Mouse (Mus musculus): ENCODE results near the gene Tmem141. TPM values are rescaled to one million over a fixed set of nuclear protein-coding genes. Genes with fewer than 3 reads are reported as not detected.

The Tmem141 gene
- total RNA-seq, 2 experiments from 2014 or later = 11.1 to 18.7 TPM

DNA sequence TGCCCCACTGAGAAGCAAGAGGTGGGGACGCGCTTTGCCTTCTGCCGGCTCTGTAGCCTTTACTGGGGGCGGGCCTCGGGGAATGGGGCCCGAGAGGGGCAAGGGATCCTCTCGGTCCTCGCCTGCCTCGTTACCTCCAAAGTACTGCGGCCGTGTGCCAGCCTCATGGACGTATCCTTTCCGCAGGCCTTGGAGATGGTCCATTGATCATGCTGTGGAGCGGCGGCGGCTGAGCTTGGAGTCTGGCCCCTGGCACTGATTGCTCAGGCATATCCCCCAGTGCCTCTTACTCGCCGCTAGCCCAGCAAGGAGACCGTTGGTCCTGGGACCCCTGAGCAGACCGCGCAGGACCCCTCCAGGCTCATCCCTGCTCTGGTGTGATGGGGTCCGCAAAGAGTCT, 5.4 kb downstream of the Tmem141 start:
- intact Hi-C loops (cut with DNase I) = no loop called here
- no peak for DNase-seq

GRCm38 (mm10) chr2:25608671-25609070, 13.1 kb downstream of the Tmem141 start:
- intact Hi-C loops (cut with DNase I) = no loop called here
- DNase-seq = no peak

DNA sequence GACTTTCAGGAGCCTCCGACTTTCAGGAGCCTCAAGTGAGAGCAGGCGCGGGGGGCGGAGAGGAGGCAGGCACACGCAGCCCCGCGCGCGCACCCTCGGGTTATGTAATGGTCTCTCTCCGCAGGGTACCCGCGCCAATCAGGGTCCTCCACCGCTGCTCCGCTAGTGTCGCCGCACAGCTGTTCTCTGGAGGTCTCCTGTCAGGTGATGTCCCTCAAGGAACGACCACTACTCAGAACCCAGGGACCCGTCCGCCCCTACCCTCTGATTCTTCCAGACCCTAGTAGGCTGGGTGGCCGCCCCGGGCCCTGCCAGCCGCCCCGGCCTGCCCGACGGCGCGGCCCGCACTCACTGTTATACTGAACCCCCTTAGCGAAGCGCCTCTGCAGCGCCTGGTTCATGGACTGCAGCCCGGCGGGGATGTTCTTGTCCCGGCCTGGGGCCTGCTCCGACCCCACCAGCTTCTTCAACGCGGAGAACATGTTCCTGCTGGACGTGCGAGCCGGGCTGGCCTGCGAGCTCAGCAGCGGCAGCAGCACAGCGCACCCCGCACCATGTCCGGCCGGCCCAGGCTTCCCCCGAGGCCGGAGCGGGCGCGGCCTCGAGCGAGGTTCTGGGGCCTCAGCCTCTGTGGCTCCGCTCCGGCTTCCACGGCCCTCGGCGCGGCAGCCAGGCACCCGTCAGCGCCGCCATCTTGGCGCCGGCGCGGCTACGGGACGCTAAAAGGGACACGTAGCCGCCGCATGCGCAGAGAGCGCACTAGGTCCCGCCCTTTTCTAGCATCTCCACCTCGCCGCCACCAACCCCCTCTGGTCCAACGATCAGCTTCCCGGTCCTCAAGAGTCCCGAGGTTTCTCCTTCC, 13.8 kb downstream of the Tmem141 start, which contains the start of gene Rabl6:
Gene Rabl6 (minus strand): TSS at position 761 of the 862 bp plus-strand sequence.
- intact Hi-C loops (cut with DNase I) = no loop called here
- DNase-seq = peak; percentile 86 to 88

- no peak for DNase-seq
- intact Hi-C loops (cut with DNase I) = no loop called here
Measured at GRCm38 (mm10) chr2:25602526-25602925, 19.3 kb downstream of the Tmem141 start.

DNA sequence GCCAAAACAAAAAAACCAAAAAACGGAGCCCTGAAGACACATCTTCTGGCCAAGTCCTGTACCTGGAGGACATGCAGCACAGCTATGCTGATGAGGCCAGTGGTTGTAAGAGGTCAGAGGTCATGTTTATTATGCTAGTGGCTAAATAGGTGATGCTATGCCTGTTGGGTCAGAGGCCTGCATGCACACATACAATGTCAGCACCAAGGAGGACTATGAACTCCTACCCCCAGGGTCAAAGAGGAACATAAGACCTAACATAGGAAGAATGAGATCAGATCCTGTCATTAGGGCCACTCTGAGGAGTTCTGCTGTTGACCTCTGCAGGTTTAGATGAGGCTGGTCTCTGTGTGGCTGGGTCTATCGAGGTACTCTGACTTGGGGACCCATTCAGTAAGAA, 21.8 kb downstream of the Tmem141 start:
- intact Hi-C loops (cut with DNase I) = no loop called here
- no peak for DNase-seq

- DNase-seq = no peak
- intact Hi-C loops (cut with DNase I) = no loop called here
Measured at GRCm38 (mm10) chr2:25598749-25599148, 23.1 kb downstream of the Tmem141 start.

DNA sequence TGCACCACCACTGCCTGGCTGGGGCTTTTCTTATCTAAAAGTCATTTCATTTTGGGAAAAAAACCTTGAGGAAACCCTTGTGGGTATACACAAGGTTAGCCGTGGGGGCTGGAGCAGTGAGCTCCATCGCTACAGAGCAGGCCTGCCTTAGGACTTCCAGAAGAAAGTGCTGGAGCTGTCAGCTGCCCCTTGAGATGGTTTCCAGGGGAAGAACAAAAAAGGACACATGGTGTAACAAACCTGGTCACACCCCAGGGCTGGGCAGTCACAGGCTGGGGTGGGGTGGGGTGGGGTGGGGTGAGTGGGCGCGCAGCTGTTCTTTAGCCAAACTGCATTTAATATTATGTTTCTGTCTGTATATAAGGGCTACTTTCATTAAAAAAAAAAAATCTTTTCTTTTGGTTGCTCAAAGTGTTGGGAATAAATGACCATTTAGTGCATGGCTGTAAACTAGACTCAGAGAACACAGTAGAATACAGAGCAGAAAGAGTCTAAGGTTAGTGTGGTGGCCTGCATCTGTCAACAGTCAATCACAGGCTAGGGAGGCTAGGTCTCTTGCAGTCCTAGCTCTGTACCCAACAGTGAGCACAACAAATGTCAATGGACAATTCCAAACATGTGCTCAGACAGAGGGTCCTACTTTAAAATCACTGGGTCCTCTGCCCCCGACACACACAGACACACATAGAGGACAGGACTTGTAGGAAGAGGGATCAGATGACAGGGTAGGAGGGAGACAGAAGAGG, 24.9 kb downstream of the Tmem141 start:
- no peak for DNase-seq
- intact Hi-C loops (cut with DNase I) = no loop called here

DNA sequence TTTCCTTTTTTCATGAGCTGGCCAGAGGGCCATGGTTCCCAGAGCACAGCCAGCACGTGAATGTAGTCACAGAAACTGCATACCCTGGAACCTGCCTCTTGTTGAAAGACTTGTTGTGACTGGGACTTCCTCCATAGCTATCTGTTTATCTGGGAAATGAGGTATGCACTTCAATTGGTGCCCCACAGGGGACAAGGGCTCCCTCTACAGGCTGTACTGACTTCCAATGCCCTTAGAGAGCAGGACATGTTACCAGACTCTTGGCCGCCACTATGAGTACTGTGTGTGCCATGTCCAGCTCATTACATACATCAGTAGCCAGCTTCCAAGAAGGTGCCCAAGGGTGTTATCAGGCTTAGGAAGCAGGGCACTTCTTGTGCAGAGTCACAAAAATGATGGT, 29.9 kb downstream of the Tmem141 start:
- no peak for DNase-seq
- intact Hi-C loops (cut with DNase I) = no loop called here

DNA sequence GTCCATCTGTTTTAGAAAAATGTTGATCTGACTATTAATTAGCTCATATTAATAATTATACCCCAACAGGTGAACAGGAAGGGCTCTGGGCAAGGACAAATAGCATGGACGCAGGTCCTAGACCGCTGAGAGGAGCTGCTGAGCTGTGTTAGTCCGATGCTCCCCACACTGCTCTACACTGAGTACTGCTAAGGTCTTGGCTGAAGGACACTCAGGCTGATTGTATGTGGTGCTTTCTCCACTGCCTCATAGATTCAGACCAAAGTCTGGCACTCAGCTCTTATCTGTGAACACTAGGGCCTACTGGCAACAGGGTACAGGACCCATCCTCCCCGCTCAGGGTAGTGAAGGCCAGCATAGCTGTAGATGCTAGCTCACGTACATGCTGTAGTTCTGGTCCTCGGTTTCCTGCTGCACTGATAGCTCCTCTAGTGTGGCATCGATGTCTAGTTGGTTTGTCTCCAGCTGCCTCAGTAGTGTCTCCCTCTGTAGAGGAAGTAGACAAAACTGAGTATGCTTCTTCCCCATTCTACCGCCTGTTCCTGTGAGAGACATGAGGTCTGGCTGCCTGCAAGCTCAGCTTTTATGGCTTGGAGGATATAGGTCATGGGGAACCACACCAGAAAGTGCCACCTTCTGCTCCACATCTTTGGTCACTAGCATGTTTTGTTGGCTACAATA, 33.4 kb downstream of the Tmem141 start:
- DNase-seq = no peak
- intact Hi-C loops (cut with DNase I) = no loop called here

DNA sequence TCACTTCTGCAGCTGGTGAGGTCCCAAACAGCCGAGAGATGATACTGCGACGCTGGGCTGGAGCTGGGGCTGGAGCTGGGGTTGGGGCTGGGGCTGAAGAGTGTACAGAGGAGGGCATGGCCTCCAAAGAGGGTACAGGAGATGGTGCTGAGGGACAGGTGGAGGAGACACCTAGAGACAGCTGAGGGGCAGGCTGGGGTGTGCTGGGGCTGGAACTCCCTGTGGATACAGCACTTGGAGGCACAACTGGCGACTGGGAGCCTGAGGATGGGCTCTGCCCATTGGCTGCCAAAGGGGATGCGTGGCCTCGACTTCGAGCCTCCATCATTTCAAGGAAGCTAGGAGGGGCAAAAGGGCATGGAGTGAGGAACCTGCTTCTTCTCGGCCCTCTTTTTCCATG, 34.5 kb downstream of the Tmem141 start:
- intact Hi-C loops (cut with DNase I) = no loop called here
- DNase-seq = no peak

- no peak for DNase-seq
- intact Hi-C loops (cut with DNase I) = no loop called here
Measured at GRCm38 (mm10) chr2:25585601-25586000, 36.2 kb downstream of the Tmem141 start.

DNA sequence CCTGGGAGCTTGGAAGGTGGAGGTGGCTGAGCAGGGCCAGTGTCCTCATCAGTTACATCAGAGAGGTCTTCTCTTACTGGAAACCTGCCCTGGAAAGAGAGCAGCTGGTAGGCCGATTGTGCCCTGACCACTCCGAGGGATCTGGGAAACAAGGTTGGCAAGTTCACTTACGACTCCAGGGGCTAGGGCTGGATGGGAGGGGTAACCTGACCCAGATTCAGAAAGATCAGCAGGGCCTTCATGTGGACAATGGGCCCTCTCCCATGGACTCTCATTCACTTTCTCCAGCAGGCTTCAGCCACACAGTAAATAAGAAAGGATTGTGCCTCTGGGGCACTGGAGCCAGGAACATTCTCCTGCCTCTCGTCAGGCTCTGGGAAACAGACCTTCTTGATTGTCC, 36.9 kb downstream of the Tmem141 start:
- intact Hi-C loops (cut with DNase I) = no loop called here
- no peak for DNase-seq

- intact Hi-C loops (cut with DNase I) = no loop called here
- no peak for DNase-seq
Measured at GRCm38 (mm10) chr2:25584152-25584551, 37.7 kb downstream of the Tmem141 start.

GRCm38 (mm10) chr2:25583571-25583970, 38.2 kb downstream of the Tmem141 start:
- intact Hi-C loops (cut with DNase I) = no loop called here
- DNase-seq = no peak

DNA sequence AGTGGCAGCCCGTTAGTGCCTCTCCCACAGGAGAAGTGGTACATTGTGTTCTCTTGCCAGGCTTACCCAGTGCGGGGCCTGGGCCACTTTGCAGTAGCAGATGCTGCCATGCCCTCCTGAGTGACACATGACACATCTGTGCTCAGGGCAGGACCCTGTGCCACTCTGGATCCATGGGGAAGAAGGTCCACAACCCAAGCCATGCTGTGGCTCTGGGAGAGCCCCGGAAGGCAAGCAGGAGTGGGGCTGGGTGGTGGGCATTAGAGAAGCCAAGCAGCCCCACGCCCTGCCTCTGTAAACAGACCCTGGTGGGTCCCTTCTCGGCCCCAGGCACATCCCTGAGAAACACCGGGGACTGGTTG, 38.7 kb downstream of the Tmem141 start:
- DNase-seq = no peak
- intact Hi-C loops (cut with DNase I) = no loop called here

GRCm38 (mm10) chr2:25582466-25583119, 39.2 kb downstream of the Tmem141 start:
- no peak for DNase-seq
- intact Hi-C loops (cut with DNase I) = no loop called here

DNA sequence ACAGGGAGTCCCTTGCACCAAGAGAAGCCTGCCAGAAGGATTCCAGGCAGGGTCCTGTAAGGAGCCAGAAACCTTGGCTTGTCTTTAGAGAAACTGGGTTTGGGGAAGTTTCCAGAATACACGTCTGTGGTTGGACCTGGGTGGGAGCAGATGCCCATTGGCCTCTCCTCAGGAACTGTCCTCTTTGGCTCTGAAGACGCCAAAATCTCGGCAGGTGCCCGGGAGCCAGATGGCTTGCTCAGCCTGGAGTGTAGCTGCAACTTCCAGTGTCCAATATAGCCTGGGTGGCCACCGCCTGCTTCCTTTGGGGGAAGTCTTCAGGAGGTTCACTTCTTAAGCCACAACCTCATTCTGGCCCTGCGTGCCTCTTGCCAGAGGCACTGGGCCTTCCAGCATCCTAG, 39.9 kb downstream of the Tmem141 start:
- intact Hi-C loops (cut with DNase I) = no loop called here
- no peak for DNase-seq

GRCm38 (mm10) chr2:25581294-25581864, 40.4 kb downstream of the Tmem141 start, which contains the start of gene Ajm1:
TSS of gene Ajm1 (minus strand) at chr2:25581757.
- no peak for DNase-seq
- intact Hi-C loops (cut with DNase I) = no loop called here

GRCm38 (mm10) chr2:25580621-25581101, 41.1 kb downstream of the Tmem141 start:
- no peak for DNase-seq
- intact Hi-C loops (cut with DNase I) = no loop called here
